Mouse (Mus musculus) adrenal gland, adult 18-20 months (tissue): ENCODE data around the gene Gm29866. TPM values are rescaled to one million over a fixed set of nuclear protein-coding genes. Genes with fewer than 3 reads are reported as not detected.
"Not testable (repeated sequence)": the region's sequence is repeated elsewhere in the genome, so short reads cannot be mapped to it uniquely, and the experiment has no call there.

Experiments
- DNase-seq, 2 experiments: peaks; one replicate each; pipeline ENCODE4 v3.0.0; 2021 to 2022; ENCODE audit warnings: low spot score in 2 of 2
- long read RNA-seq, 2 experiments: library from polyadenylated mRNA; stranded (forward); transcript quantifications; one replicate each; pipeline ENCODE4 v2.0.0; 2021
- total RNA-seq, 2 experiments: library from RNA; stranded (reverse); gene quantifications; 1 replicate in 1 of 2; 2 replicates in 1 of 2; pipeline ENCODE4 v1.2.3; 2021

Gene Gm29866
- not detected for total RNA-seq
- long read RNA-seq, experiment 1, result 0 reads
- long read RNA-seq, experiment 2, result 0 reads

DNA sequence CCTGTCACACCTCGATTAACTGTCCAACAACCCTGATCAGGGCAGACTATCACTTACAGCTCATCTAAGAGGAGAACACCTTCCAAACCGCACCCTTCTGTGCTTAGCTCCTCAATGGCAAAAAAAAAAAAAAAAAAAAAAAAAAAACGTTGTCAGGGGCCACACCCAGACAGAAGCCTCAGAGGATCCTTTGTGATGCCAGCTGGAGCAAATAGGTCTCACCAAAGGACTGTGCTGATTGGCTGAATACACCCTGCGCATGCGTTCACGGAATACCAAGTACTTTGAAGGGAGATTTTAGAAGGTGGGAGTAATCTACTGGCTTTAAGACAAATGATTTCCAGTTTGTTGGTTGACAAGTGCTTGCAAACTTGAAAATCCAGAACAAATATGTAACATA, at the start of gene Gm29866:
Gene Gm29866, minus strand, starts transcription at position 101 of the 400 bp plus-strand sequence.
- DNase-seq, result not testable (repeated sequence)

Other genes with a start within 250 kb of the Gm29866 start
- gene Gm20909, start 170.9 kb upstream of the Gm29866 start, total RNA-seq, result not detected
- gene Gm20865, start 247.9 kb upstream of the Gm29866 start, total RNA-seq, result not detected